Comparison of ENCODE assay signal across 16 mouse cellular contexts in genomic region chr8:34478891-34479290, GRCm38 (mm10).
DNase-seq lines count a peak whose midpoint lies in the region; ATAC-seq and TF ChIP-seq lines count a peak whose summit lies in the region.
"Had no signal": no experiment of that assay in that cellular context is flagged by ENCODE, and none has a peak within 500 bp of the region (broad histone marks: within the 10 kb centered on the region; RNA-seq: fewer than 3 reads in every experiment).

No protein-coding gene starts in this region.

- H3K27ac ChIP-seq in liver, postnatal 0 days (ENCODE audit: low read depth): peak overlapping the region; percentile 56; the same call in 1 of the 2 replicates
- H3K27ac ChIP-seq in liver, embryonic 12.5 days: no peak overlapping the region
- H3K27ac ChIP-seq: forebrain, embryonic 13.5 days; hindbrain, embryonic 12.5 days; midbrain, embryonic 12.5 days; neural tube, embryonic 15.5 days had no signal

- WGBS in liver, postnatal 0 days (ENCODE audit: insufficient replicate concordance): 33% methylated on average over 3 of the region's 3 CpGs
- WGBS in liver, embryonic 12.5 days (ENCODE audit: insufficient replicate concordance): 61% methylated on average over 3 of the region's 3 CpGs

- no peaks in the 10 kb centered on the region for H3K36me3 ChIP-seq in liver, postnatal 0 days (replicated peaks; ENCODE audit: insufficient read depth, low read length)
- no peaks in the 10 kb centered on the region for H3K36me3 ChIP-seq in liver, embryonic 12.5 days
- H3K36me3 ChIP-seq: hindbrain, embryonic 12.5 days; midbrain, embryonic 12.5 days; neural tube, embryonic 15.5 days had no signal

- no peaks in the 10 kb centered on the region for H3K9me3 ChIP-seq in liver, postnatal 0 days (ENCODE audit: low read length)
- no peaks in the 10 kb centered on the region for H3K9me3 ChIP-seq in liver, embryonic 12.5 days (replicated peaks)
- H3K9me3 ChIP-seq: forebrain, embryonic 13.5 days; hindbrain, embryonic 12.5 days; midbrain, embryonic 12.5 days; neural tube, embryonic 15.5 days had no signal

- no peaks in the 10 kb centered on the region for H3K4me1 ChIP-seq in liver, postnatal 0 days (ENCODE audit: insufficient read depth)
- no peaks in the 10 kb centered on the region for H3K4me1 ChIP-seq in liver, embryonic 12.5 days
- H3K4me1 ChIP-seq: midbrain, embryonic 12.5 days; neural tube, embryonic 15.5 days had no signal

- TF ChIP-seq CTCF in liver, postnatal 0 days (IDR thresholded peaks at IDR 0.05; ENCODE audit: low read depth): no peak

- no peak overlapping the region for H3K9ac ChIP-seq in liver, postnatal 0 days (replicated peaks)
- H3K9ac ChIP-seq in liver, embryonic 12.5 days: no peak overlapping the region
- H3K9ac ChIP-seq: forebrain, embryonic 13.5 days; hindbrain, embryonic 12.5 days; midbrain, embryonic 12.5 days; neural tube, embryonic 15.5 days had no signal

- peak; percentile 78 for ATAC-seq in liver, postnatal 0 days
- ATAC-seq in liver, embryonic 12.5 days: no peak
- ATAC-seq: forebrain, embryonic 13.5 days had no signal

- H3K27me3 ChIP-seq in liver, postnatal 0 days (ENCODE audit: insufficient read depth, low read length): no peaks in the 10 kb centered on the region
- no peaks in the 10 kb centered on the region for H3K27me3 ChIP-seq in liver, embryonic 12.5 days (replicated peaks)
- H3K27me3 ChIP-seq: forebrain, embryonic 13.5 days; hindbrain, embryonic 12.5 days; midbrain, embryonic 12.5 days; neural tube, embryonic 15.5 days had no signal

- H3K4me3 ChIP-seq in liver, postnatal 0 days (ENCODE audit: low read depth, low read length): no peak overlapping the region
- no peak overlapping the region for H3K4me3 ChIP-seq in liver, embryonic 12.5 days
- H3K4me3 ChIP-seq: forebrain, embryonic 13.5 days; hindbrain, embryonic 12.5 days; midbrain, embryonic 12.5 days; neural tube, embryonic 15.5 days had no signal

- no peak for TF ChIP-seq EP300 in liver, postnatal 0 days (IDR thresholded peaks at IDR 0.05; ENCODE audit: low read depth)

- H3K4me2 ChIP-seq in liver, postnatal 0 days (ENCODE audit: low read depth, low read length): no peak overlapping the region
- no peak overlapping the region for H3K4me2 ChIP-seq in liver, embryonic 12.5 days
- H3K4me2 ChIP-seq: forebrain, embryonic 13.5 days; hindbrain, embryonic 12.5 days; liver, embryonic 11.5 days; midbrain, embryonic 12.5 days; neural tube, embryonic 15.5 days had no signal

- peak; percentile 82 for DNase-seq in gastrocnemius, adult 18-20 months (ENCODE audit: low spot score)
- DNase-seq in gastrocnemius, postnatal 4 days (ENCODE audit: low spot score in 2 of 2): no peak
- no peak for DNase-seq in liver, postnatal 0 days
- peak; percentile 49 to 69 for DNase-seq in adrenal gland, postnatal 36 days
- peak; percentile 36 for DNase-seq in lung, postnatal 10 days
- DNase-seq in layer of hippocampus, adult 9-11 months: no peak
- no peak for DNase-seq in spleen, postnatal 14 days (ENCODE audit: low spot score in 2 of 2)
- DNase-seq: cerebellum, postnatal 14 days; layer of hippocampus, postnatal 36 days; right cerebral cortex, postnatal 25 days had no signal

Comparison
In these comparisons a context has a peak if more than half of its experiments do, and no peak if none do; other contexts are left out.
1. DNase-seq: peak in gastrocnemius, adult 18-20 months (single experiment), adrenal gland, postnatal 36 days (2 of 2) and lung, postnatal 10 days (single experiment); none in gastrocnemius, postnatal 4 days (0 of 2), liver, postnatal 0 days (single experiment), layer of hippocampus, adult 9-11 months (single experiment) and spleen, postnatal 14 days (0 of 2).